Mouse (Mus musculus) T-helper 17 cell (primary cell): ENCODE results near the gene Ly6g5b.

Source experiments
- in situ Hi-C, 2 experiments: fragments of 300-600 bp; cut with MboI, MseI; formaldehyde crosslinking; loops; 1 replicate in 1 of 2; 2 replicates in 1 of 2; pipeline ENCODE4 v1.15.1; 2025; ENCODE audit warnings: high pct_unique_total_duplicates in 2 of 2

The Ly6g5b gene

GRCm38 (mm10) chr17:35115046-35116019, at the start of gene Ly6g5b:
Ly6g5b (minus strand) TSS chr17:35115428.
- in situ Hi-C loops = no loop called here

DNA sequence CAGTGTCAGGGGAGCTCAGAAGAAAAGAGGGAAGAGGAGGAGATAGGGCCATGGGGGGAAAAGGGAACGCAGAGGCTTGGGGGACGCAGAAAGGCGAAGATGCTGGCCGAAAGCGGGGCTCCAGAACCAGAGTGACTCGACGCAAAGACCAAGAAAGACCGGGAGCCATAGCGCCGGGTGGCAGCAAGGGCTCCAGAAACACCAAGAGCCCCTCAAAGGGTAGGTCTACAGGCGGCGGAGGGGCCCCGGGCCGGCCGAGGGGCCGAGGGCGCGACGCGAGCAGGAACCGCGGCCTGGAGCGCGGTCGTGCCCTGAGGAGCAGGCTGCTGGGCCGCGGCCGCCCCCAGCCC, 49.0 kb upstream of the Ly6g5b start:
- in situ Hi-C loops = no loop called here

DNA sequence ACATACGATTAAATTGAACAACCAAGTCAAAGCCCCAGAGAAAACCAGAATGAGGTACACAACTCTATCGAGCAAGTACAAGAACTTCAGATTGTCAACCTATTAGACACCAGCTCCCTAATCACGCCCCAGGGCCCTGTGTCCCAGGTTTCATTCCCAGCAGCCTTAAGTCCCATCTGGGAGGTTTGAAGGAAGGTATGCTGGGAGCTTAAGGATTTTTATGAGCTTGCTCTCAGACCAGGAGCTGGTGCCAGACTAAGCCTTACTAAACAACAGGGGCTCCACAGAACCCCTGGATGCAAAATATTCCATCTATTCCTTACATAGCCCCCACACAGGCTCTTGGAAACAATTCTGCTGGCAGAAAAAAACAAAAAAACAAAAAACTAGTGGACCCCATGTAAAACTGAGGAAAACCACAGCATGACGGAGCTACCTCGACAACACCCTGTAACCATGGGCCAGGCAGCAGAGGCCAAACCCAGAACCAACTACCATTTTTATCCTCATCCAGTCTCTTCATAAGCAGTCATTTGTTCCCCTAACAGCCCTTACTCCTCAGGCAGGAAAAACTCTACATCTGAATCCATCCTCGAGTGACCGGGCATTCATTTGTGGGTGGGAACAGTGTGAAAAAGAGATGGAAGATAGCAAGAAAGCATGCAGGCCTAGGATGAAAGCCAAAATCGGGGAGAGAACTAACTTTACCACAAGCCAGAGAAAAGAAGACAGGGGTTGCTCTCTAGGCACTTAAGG, 48.3 kb upstream of the Ly6g5b start:
- in situ Hi-C loops = no loop called here

- in situ Hi-C loops = no loop called here
These were observed 47.5 kb upstream of the Ly6g5b start for GRCm38 (mm10) chr17:35162730-35163129.

- in situ Hi-C loops = no loop called here
These were observed 46.9 kb upstream of the Ly6g5b start for GRCm38 (mm10) chr17:35162121-35162520.

- in situ Hi-C loops = no loop called here
These were observed 46.2 kb upstream of the Ly6g5b start for GRCm38 (mm10) chr17:35161421-35161820.

DNA sequence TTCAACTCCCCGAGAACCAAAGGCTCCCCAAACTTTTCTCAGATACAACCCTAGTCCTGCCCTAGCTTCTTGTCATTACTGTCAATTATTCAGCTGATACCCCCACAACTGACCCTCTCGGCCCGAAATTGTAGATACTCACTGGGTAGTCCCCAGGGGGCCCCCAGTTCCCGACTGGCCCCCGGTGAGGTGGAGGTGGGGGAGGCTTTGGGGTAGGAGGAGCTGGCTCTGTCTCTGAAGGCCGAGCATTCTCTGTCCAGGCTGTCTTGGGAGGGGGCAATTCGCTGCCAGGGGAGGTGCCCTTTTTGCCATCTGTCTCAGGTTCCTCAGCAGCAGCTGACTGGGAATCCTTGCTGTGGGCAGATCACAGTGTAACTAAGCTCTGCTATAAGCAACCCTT, 44.4 kb upstream of the Ly6g5b start:
- in situ Hi-C loops = no loop called here

DNA sequence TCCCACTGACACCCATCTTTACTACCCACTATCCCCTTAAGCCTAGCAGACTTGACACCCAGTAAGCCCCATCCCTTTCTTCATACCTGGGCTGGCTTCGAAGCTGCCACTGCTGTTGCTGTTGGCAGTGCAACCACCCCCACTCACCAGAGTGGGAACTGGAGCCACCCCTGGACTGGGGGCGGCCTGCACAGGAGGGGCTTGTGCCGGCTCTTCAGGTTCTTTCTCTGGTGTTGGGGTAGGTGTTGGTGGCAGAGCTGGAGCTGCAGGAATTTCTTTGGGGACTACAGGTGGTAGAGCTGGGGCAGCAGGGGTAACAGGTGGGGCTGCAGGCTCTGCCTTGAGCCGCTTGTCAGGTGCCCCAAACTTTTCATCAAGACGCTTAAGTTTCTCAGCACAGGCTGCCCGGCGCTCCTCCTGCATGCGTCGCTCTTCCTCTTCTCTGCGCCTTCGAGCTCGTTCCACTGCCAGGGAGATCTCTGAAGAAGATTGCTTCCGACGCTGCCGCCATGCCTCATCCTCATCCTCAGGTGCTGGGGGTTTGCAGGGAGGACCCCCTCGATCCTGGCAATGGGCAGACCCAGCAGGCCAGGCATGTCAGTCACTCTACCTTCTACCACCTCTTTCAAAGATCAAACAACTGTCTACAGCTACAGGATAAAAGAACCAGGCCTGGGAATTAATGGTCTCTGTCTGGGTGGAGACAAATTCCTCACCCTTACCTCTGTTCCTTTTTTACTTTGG, 43.8 kb upstream of the Ly6g5b start:
- in situ Hi-C loops = no loop called here

DNA sequence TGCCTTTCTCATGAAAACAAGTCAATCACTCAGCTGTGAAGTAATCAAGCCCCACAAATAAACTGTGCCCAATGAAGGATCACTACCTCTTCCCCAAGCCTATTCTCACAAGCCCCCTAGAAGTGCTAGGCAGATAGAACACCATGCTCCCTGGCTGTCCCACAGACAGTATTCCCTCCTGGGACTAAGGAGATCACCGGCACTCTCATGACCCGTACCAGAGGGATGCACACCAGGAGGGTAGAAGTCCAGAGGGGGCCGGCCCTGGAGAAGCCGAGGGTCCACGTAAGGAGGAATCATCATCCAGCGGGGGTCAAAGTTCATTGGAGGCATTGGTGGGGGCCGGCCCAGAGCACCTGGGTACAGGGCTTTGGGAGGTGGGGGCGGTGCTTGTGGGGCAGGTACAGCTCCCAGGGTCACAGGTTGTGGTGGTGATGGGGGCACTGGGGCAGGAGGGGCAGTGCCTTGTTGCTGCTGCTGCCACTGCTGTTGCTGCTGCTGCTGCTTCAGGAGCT, 42.5 kb upstream of the Ly6g5b start:
- in situ Hi-C loops = no loop called here

DNA sequence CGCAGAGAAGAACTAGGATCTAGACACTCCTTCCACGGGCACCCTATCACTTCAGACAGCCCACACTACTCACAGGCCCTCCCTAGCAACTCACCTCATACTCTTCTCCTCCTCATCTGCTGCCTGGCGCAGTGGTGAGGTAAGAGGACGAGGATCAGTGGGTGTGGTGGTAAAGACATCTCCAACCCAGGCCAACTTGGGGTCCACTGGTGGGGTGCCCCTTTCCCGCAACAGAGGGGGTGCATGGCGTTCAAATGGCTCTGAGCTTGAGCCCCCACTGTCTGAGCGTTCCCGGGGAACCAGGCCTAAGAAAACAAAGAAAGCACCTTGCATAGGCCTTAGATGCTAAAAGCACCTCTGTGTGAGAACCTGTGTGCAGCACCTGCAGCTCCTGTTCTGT, 42.0 kb upstream of the Ly6g5b start:
- in situ Hi-C loops = no loop called here

- in situ Hi-C loops = no loop called here
These were observed 41.4 kb upstream of the Ly6g5b start for GRCm38 (mm10) chr17:35156461-35157200.

- in situ Hi-C loops = no loop called here
These were observed 40.2 kb upstream of the Ly6g5b start for GRCm38 (mm10) chr17:35155451-35155850.

DNA sequence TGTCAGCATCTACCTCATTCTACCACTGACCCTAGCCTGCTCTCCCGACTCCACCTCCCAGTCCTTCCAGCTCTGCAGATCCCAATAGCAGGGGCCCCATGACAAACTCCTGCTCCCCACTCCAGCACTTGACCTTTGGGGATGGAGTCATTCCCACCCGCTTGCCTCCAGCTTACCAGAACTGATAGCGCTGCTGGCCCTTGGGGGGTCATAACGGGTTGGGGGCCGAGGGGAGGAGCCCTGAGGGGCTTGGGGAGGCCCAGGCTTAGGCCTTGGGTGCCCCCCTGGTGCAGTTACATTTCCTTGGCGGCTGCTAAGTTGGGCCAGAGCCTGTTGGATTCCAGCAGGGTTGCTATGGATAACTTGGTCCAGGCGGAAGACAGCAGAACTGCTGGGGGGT, 39.4 kb upstream of the Ly6g5b start:
- in situ Hi-C loops = no loop called here

GRCm38 (mm10) chr17:35153931-35154330, 38.7 kb upstream of the Ly6g5b start:
- in situ Hi-C loops = no loop called here

- in situ Hi-C loops = no loop called here
These were observed 37.8 kb upstream of the Ly6g5b start for GRCm38 (mm10) chr17:35153077-35153476.

DNA sequence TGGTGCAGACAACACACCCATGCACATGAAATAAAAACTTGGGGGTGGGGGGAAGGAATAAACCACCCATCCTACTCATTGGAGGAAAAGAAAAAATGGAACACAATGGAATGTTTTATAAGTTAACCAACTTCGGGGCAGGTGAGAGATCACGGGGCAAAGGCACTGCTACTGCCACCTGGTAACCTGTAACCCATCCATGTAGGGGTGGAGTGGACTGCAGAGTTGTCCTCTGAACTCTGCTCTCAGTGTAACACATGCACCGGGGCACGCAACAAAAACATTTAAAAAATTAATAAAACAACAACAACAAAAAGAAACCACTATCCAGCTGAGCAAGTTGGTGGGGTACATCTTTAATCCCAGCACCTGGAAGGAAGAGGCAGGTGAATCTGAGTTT, 36.9 kb upstream of the Ly6g5b start:
- in situ Hi-C loops = no loop called here

DNA sequence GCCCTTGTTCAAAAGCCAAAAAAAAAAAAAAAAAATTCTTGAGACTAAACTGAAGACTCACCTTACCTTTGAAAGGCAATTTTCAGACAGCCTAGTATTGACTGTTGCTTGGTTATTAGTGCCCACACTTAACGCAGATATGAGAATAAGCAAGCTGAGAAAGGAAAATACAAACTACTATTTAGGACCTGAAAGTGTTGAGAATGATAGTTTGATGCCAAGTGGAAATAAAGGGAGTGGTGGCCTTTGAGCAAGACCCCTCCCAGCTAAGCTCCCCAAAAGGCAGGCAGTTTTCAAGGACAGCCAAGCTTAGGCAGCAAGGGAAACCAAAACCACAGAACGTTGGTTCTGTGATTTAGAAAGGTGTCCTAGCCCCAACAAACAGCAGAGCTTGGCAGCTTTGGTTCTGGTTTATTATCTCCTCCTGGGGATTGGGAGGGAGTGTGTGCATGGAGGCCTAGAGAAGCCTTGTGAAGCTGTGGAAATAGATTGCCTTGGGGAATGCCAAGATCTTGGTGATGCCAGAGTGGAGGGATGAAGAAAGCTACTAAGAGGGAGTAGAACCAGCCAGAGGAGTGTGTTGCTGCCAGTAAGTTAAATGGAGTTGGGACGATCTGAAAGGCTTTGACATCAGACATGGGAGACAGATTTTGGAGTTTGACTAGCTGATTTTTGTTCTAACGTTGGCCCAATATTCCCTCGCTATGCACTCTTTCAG, 32.9 kb upstream of the Ly6g5b start:
- in situ Hi-C loops = no loop called here

GRCm38 (mm10) chr17:35147348-35147747, 32.1 kb upstream of the Ly6g5b start:
- in situ Hi-C loops = no loop called here

DNA sequence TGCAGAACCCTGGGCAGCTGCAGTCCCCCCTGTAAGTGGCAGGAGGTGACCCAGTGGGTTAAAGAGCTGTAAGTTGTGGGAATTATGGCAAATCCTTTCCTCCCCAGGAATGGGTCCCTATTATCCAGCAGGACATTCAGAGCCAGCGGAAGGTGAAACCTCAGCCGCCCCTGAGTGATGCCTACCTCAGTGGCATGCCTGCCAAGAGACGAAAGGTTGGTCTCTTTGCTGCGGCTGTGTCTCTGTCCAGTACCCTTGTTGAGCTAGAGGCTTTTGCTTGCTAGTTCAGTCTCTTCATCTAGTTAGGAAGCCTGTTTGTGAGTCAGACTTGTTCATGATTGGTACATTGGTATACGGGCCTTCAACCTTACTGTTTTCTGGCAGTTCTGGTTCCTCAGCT, 30.9 kb upstream of the Ly6g5b start:
- in situ Hi-C loops = no loop called here

DNA sequence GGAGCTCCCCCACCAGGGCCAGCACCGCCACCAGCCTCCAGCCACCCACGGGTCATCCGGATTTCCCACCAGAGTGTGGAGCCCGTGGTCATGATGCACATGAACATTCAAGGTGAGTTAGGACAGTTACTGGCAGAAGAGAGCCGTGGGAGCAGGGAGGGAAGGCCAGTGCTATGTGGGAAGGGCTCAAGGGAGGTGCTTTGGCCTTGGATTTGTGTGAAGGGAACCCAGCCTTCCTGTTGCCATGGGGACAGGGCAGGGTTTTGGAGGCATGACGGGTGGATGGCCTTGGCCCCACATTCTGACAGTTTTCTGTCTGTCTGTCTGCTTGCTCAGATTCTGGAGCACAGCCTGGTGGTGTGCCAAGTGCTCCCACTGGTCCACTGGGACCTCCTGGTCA, 26.7 kb upstream of the Ly6g5b start:
- in situ Hi-C loops = no loop called here
